Mouse (Mus musculus): ENCODE data around the gene Cyp4f37. TPM values are rescaled to one million over a fixed set of nuclear protein-coding genes. Genes with fewer than 3 reads are reported as not detected.
"Not testable (repeated sequence)": the region's sequence is repeated elsewhere in the genome, so short reads cannot be mapped to it uniquely, and the experiment has no call there.

The Cyp4f37 gene
- total RNA-seq (2021): not detected
- long read RNA-seq, experiment 1: 0 reads
- long read RNA-seq, experiment 2: 0 reads

- not testable (repeated sequence) for DNase-seq
These were observed at the start of gene Cyp4f37 for GRCm38 (mm10) chr17:32621018-32621417. Gene Cyp4f37, plus strand, starts transcription at chr17:32621309.

DNA sequence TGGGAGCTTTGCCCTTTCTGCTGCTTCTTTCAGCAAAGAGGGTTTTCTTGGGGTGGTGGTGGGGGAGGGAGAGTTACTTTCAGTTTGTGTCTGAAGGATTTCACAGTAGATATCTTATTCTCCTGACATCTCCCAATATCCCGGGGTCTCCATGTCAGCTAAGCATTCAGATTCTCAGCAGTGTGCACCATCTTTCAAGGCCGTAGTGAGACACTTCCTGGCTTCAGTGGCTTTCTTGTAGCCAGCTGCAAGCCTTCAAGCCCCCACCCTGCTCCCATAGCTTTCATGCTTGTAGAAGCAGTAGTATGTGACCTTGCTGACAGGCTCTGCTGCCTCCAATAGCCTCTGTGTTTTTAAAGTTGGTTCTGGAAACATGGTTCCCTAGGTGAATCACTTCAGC, 47.8 kb upstream of the Cyp4f37 start:
- not testable (repeated sequence) for DNase-seq

DNA sequence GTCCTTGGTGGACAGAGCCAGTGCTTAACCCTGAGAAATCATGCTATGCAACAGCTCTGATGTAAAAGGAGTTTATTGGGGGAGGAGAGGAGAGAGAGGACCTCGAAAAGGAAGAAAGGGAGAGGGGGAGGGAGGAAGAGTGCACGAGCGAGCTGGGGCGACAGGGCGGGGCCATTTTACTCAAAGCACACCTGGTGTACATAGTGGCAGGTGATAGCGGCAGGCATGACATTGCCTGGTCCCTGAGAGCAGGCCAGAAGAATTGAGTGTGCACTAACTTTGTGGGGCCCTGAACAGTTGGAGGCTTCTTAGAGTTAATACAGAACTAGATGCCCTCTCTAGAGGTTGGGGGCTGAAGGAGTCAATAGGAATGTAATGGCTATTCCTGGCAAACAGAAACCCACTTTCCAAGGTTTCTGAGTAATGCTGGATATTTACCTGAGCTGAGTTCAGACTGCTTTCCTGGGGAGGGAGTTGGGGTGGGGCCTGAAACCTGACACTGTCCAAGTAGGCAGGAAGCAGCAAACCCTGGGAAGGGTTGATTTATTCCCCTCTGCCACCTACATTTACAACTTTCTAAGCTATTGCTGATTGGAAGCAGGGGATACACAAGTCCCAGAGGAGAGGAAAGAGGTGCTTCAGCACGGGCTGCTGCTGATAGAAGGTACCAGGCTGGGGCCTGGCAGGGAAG, 43.5 kb upstream of the Cyp4f37 start:
- no peak for DNase-seq

DNA sequence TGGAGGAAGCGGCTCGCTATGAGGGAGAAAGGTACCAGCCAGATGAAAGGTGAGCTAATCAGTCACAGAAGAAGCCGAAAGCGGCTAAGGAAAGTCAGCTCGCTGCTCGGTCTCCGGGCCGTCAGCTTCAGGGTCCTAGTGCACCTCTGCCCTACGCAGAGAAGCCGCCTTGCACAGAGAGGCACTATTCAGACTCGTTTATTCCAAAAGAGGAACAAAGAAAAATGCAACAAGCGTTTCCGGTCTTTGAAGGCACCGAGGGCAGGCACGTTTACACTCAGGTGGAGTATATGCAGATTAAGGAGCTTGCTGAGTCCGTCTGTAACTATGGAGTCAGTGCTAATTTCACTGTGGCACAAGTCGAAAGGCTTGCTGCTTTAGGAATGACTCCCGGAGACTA, 24.6 kb upstream of the Cyp4f37 start:
- no peak for DNase-seq

- no peak for DNase-seq
These were observed 13.1 kb upstream of the Cyp4f37 start for GRCm38 (mm10) chr17:32608055-32608454.

GRCm38 (mm10) chr17:32610231-32610630, 10.9 kb upstream of the Cyp4f37 start:
- DNase-seq: not testable (repeated sequence)

DNA sequence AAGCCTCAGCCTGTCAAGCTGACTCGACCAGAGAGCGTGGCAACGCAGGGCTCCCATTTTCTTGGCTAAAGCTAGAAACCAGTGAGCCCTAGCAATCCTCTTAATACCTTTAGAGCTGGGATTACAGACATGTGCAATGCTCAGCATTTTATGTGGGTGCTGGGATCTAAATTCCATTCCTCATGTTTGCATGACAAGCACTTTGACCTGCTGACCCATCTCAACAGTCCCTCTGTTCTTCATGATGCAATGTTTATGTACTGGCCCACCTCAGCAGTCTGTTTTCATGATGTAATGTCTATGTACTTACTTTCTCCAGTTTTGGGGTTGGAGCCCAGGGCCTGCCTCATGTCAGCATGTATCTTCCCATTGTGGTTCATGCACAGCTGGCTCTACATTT, 10.2 kb upstream of the Cyp4f37 start:
- DNase-seq: no peak

- DNase-seq: no peak
These were observed 8.7 kb upstream of the Cyp4f37 start for GRCm38 (mm10) chr17:32612417-32612816.

- no peak for DNase-seq
These were observed 3.9 kb upstream of the Cyp4f37 start for GRCm38 (mm10) chr17:32617252-32617651.

- not testable (repeated sequence) for DNase-seq
These were observed 8.6 kb downstream of the Cyp4f37 start for GRCm38 (mm10) chr17:32629726-32630125.

DNA sequence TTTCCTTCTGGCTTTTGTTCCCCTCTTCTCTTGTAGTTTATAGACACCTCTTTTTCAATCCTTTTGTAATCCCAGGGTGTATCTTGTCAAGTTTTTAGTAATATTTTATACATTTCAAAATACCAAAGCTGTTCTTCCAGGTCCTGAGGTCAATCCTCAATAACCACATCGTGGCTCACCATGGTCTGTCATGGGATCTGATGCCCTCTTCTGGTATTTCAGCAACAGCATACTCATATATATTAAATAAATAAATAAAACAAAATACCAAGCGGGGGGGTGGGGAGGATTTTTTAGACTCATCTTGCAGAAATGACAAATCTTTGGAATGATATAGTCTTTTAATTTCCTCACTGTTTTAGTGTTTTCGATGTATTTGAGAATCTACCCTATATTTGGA, 10.8 kb downstream of the Cyp4f37 start:
- DNase-seq: no peak

GRCm38 (mm10) chr17:32634242-32634971, 13.3 kb downstream of the Cyp4f37 start:
- not testable (repeated sequence) for DNase-seq

GRCm38 (mm10) chr17:32634972-32635314, 13.8 kb downstream of the Cyp4f37 start:
- DNase-seq: peak; percentile 93

- no peak for DNase-seq
These were observed 15.2 kb downstream of the Cyp4f37 start for GRCm38 (mm10) chr17:32636341-32636740.

DNA sequence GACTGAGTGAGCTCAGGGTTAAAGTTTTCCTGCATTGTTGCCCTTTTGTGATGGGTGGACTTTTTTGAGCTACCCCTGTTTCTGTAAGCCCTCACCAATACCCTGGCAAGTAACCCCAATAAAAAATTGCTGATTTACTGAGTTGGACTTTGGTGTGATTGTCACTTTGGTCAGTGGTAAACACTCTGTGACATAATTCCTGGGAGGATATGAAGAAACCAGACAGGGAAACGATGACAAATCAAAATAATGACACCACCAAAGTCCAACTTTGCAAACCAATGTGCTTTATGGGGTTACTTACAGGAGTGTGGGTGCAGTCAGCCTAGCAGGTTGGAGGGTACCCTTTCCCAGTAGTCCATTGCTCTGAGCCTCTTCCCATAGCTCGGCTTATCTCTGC, 16.0 kb downstream of the Cyp4f37 start:
- no peak for DNase-seq

DNA sequence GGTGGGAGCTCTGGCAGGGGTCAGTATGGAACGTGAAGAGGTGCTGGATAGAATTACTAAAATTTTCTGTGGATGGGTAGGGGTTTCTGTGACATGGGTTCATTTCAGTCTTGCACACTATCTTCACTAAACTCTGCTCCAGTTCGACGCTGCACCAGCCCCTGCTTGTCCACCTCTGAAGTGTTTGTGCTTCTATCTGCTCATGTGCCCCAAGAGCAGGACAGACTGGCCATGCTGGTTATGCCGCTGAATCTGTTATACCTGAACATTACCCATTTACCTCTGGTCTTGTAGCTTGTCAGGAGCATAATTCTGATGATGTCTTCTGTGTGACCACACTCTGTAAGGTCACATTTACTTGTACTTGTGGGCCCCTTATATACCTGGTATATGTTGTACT, 25.5 kb downstream of the Cyp4f37 start:
- no peak for DNase-seq

DNA sequence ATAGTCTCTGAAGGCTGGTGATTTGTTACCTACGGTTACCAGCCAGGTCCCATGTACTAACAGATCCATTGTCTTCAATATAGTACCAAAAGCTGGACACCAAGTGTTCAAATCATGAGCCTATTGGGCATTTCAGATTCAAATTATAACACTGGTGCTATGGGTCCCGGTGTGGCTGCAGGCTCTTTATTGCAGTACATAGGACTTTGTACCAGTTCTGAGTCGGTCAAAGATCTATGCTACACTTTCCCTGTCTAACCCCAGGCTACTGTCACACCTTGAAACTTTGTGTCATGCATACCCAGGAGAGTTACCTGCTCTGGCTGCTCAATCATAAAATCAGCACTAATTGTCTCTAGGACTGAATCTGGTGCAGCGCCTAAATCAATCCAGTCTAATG, 32.8 kb downstream of the Cyp4f37 start:
- no peak for DNase-seq

GRCm38 (mm10) chr17:32657041-32657440, 35.9 kb downstream of the Cyp4f37 start:
- no peak for DNase-seq

- no peak for DNase-seq
These were observed 37.1 kb downstream of the Cyp4f37 start for GRCm38 (mm10) chr17:32658246-32658645.

GRCm38 (mm10) chr17:32658712-32659111, 37.6 kb downstream of the Cyp4f37 start, which contains the start of gene Cyp4f40:
Gene Cyp4f40, plus strand, starts transcription at chr17:32658900.
- peak; percentile 83 for DNase-seq

GRCm38 (mm10) chr17:32673976-32674375, 52.9 kb downstream of the Cyp4f37 start:
- DNase-seq: no peak

GRCm38 (mm10) chr17:32676040-32676635, 55.0 kb downstream of the Cyp4f37 start:
- DNase-seq: no peak

GRCm38 (mm10) chr17:32680404-32680803, 59.3 kb downstream of the Cyp4f37 start:
- DNase-seq: peak; percentile 68

Measured in adrenal gland, postnatal 10 days (tissue).